Mouse (Mus musculus): ENCODE measurements around the gene Saysd1. TPM values are rescaled to one million over a fixed set of nuclear protein-coding genes. Genes with fewer than 3 reads are reported as not detected.

Saysd1 gene
- polyA plus RNA-seq, 1 experiment from 2014 or later = 18.4 TPM

GRCm38 (mm10) chr14:20047814-20048480 lies 90.4 kb downstream of the Saysd1 start:
- H3K4me3 ChIP-seq (ENCODE audit: low read depth, low read length) = no peak overlapping the region
- 36% methylated on average over 3 of the region's 3 CpGs for WGBS
- H3K4me2 ChIP-seq (ENCODE audit: low read length) = no peak overlapping the region
- ATAC-seq (peak; percentile 97), DNase-seq (ENCODE audit: low spot score) (peak; percentile 87)
- H3K9ac ChIP-seq (ENCODE audit: low read length) = no peak overlapping the region; the same call in 1 of the 2 replicates
- no peaks in the 10 kb centered on the region for H3K36me3 ChIP-seq (ENCODE audit: control insufficient read depth, insufficient read depth, low read length)
- no peaks in the 10 kb centered on the region for H3K27me3 ChIP-seq (replicated peaks; ENCODE audit: control insufficient read depth, insufficient read depth, low read length)
- peaks cover 11% of the 10 kb centered on the region for H3K4me1 ChIP-seq (ENCODE audit: control insufficient read depth, insufficient read depth, low read length)
- H3K9me3 ChIP-seq (replicated peaks; ENCODE audit: control insufficient read depth, low read length) = no peaks in the 10 kb centered on the region
- H3K27ac ChIP-seq (ENCODE audit: low read depth, low read length) = peak overlapping the region; percentile 72; the same call in 1 of the 2 replicates

- peaks cover 11% of the 10 kb centered on the region for H3K4me1 ChIP-seq (ENCODE audit: control insufficient read depth, insufficient read depth, low read length)
- no peak overlapping the region for H3K4me2 ChIP-seq (ENCODE audit: low read length)
- no peak for DNase-seq (ENCODE audit: low spot score)
- H3K27ac ChIP-seq (ENCODE audit: low read depth, low read length) = peak overlapping the region; percentile 55; the same call in 1 of the 2 replicates
- ATAC-seq = no peak
- no peaks in the 10 kb centered on the region for H3K36me3 ChIP-seq (ENCODE audit: control insufficient read depth, insufficient read depth, low read length)
- no peak overlapping the region for H3K9ac ChIP-seq (ENCODE audit: low read length)
- no peaks in the 10 kb centered on the region for H3K9me3 ChIP-seq (replicated peaks; ENCODE audit: control insufficient read depth, low read length)
- WGBS = 37% methylated on average over 2 of the region's 2 CpGs
- H3K4me3 ChIP-seq (ENCODE audit: low read depth, low read length) = no peak overlapping the region
- H3K27me3 ChIP-seq (replicated peaks; ENCODE audit: control insufficient read depth, insufficient read depth, low read length) = no peaks in the 10 kb centered on the region
These were observed 91.0 kb downstream of the Saysd1 start for GRCm38 (mm10) chr14:20047291-20047690.

- DNase-seq (ENCODE audit: low spot score) = no peak
- no peak overlapping the region for H3K4me3 ChIP-seq (ENCODE audit: low read depth, low read length)
- no peak overlapping the region for H3K4me2 ChIP-seq (ENCODE audit: low read length)
- no peak overlapping the region for H3K27ac ChIP-seq (ENCODE audit: low read depth, low read length)
- 91% methylated on average over 1 of the region's 1 CpGs for WGBS
- no peak for ATAC-seq
- peaks cover 11% of the 10 kb centered on the region for H3K4me1 ChIP-seq (ENCODE audit: control insufficient read depth, insufficient read depth, low read length)
- H3K36me3 ChIP-seq (ENCODE audit: control insufficient read depth, insufficient read depth, low read length) = no peaks in the 10 kb centered on the region
- no peaks in the 10 kb centered on the region for H3K9me3 ChIP-seq (replicated peaks; ENCODE audit: control insufficient read depth, low read length)
- no peaks in the 10 kb centered on the region for H3K27me3 ChIP-seq (replicated peaks; ENCODE audit: control insufficient read depth, insufficient read depth, low read length)
- H3K9ac ChIP-seq (ENCODE audit: low read length) = no peak overlapping the region
These were observed 94.3 kb downstream of the Saysd1 start for GRCm38 (mm10) chr14:20044036-20044435.

GRCm38 (mm10) chr14:20041836-20042235 lies 96.5 kb downstream of the Saysd1 start:
- no peak overlapping the region for H3K9ac ChIP-seq (ENCODE audit: low read length)
- no peak for ATAC-seq
- no peaks in the 10 kb centered on the region for H3K27me3 ChIP-seq (replicated peaks; ENCODE audit: control insufficient read depth, insufficient read depth, low read length)
- H3K9me3 ChIP-seq (replicated peaks; ENCODE audit: control insufficient read depth, low read length) = no peaks in the 10 kb centered on the region
- no peaks in the 10 kb centered on the region for H3K4me1 ChIP-seq (ENCODE audit: control insufficient read depth, insufficient read depth, low read length)
- DNase-seq (ENCODE audit: low spot score) = no peak
- no peak overlapping the region for H3K4me3 ChIP-seq (ENCODE audit: low read depth, low read length)
- 85% methylated on average over 2 of the region's 2 CpGs for WGBS
- H3K36me3 ChIP-seq (ENCODE audit: control insufficient read depth, insufficient read depth, low read length) = no peaks in the 10 kb centered on the region
- H3K27ac ChIP-seq (ENCODE audit: low read depth, low read length) = no peak overlapping the region
- H3K4me2 ChIP-seq (ENCODE audit: low read length) = no peak overlapping the region

- WGBS = 92% methylated on average over 4 of the region's 4 CpGs
- ATAC-seq (no peak), DNase-seq (ENCODE audit: low spot score) (no peak)
- Histone ChIP-seq H3K27ac (ENCODE audit: low read depth, low read length) (no peak overlapping the region), H3K9ac (ENCODE audit: low read length) (no peak overlapping the region), H3K9me3 (replicated peaks; ENCODE audit: control insufficient read depth, low read length) (no peaks in the 10 kb centered on the region), H3K4me2 (ENCODE audit: low read length) (no peak overlapping the region), H3K27me3 (replicated peaks; ENCODE audit: control insufficient read depth, insufficient read depth, low read length) (no peaks in the 10 kb centered on the region), H3K4me1 (ENCODE audit: control insufficient read depth, insufficient read depth, low read length) (no peaks in the 10 kb centered on the region), H3K36me3 (ENCODE audit: control insufficient read depth, insufficient read depth, low read length) (no peaks in the 10 kb centered on the region), H3K4me3 (ENCODE audit: low read depth, low read length) (no peak overlapping the region)
These were observed 97.4 kb downstream of the Saysd1 start for GRCm38 (mm10) chr14:20040976-20041375.

- DNase-seq (ENCODE audit: low spot score) (no peak), ATAC-seq (no peak)
- Histone ChIP-seq H3K4me3 (ENCODE audit: low read depth, low read length) (no peak overlapping the region), H3K4me1 (ENCODE audit: control insufficient read depth, insufficient read depth, low read length) (no peaks in the 10 kb centered on the region), H3K9me3 (replicated peaks; ENCODE audit: control insufficient read depth, low read length) (no peaks in the 10 kb centered on the region), H3K36me3 (ENCODE audit: control insufficient read depth, insufficient read depth, low read length) (no peaks in the 10 kb centered on the region), H3K27ac (ENCODE audit: low read depth, low read length) (no peak overlapping the region), H3K4me2 (ENCODE audit: low read length) (no peak overlapping the region), H3K9ac (ENCODE audit: low read length) (no peak overlapping the region), H3K27me3 (replicated peaks; ENCODE audit: control insufficient read depth, insufficient read depth, low read length) (no peaks in the 10 kb centered on the region)
- 95% methylated on average over 2 of the region's 2 CpGs for WGBS
These were observed 98.5 kb downstream of the Saysd1 start for GRCm38 (mm10) chr14:20039795-20040194.

GRCm38 (mm10) chr14:20032738-20033116 lies 105.6 kb downstream of the Saysd1 start:
- Histone ChIP-seq H3K9ac (ENCODE audit: low read length) (no peak overlapping the region), H3K4me3 (ENCODE audit: low read depth, low read length) (no peak overlapping the region), H3K27ac (ENCODE audit: low read depth, low read length) (no peak overlapping the region), H3K9me3 (replicated peaks; ENCODE audit: control insufficient read depth, low read length) (no peaks in the 10 kb centered on the region), H3K4me1 (ENCODE audit: control insufficient read depth, insufficient read depth, low read length) (no peaks in the 10 kb centered on the region), H3K36me3 (ENCODE audit: control insufficient read depth, insufficient read depth, low read length) (no peaks in the 10 kb centered on the region), H3K4me2 (ENCODE audit: low read length) (no peak overlapping the region), H3K27me3 (replicated peaks; ENCODE audit: control insufficient read depth, insufficient read depth, low read length) (no peaks in the 10 kb centered on the region)
- ATAC-seq = no peak
- DNase-seq (ENCODE audit: low spot score) = no peak
- 62% methylated on average over 1 of the region's 3 CpGs for WGBS

GRCm38 (mm10) chr14:20032016-20032737 lies 106.2 kb downstream of the Saysd1 start:
- H3K27me3 ChIP-seq (replicated peaks; ENCODE audit: control insufficient read depth, insufficient read depth, low read length) = no peaks in the 10 kb centered on the region
- no peak overlapping the region for H3K27ac ChIP-seq (ENCODE audit: low read depth, low read length)
- DNase-seq (ENCODE audit: low spot score) = no peak
- no peaks in the 10 kb centered on the region for H3K4me1 ChIP-seq (ENCODE audit: control insufficient read depth, insufficient read depth, low read length)
- no peak for ATAC-seq
- 80% methylated on average over 19 of the region's 19 CpGs for WGBS
- H3K4me2 ChIP-seq (ENCODE audit: low read length) = no peak overlapping the region
- H3K9me3 ChIP-seq (replicated peaks; ENCODE audit: control insufficient read depth, low read length) = no peaks in the 10 kb centered on the region
- no peak overlapping the region for H3K4me3 ChIP-seq (ENCODE audit: low read depth, low read length)
- no peak overlapping the region for H3K9ac ChIP-seq (ENCODE audit: low read length)
- no peaks in the 10 kb centered on the region for H3K36me3 ChIP-seq (ENCODE audit: control insufficient read depth, insufficient read depth, low read length)

- H3K4me1 ChIP-seq (ENCODE audit: control insufficient read depth, insufficient read depth, low read length) = no peaks in the 10 kb centered on the region
- WGBS = 16% methylated on average over 3 of the region's 3 CpGs
- ATAC-seq (no peak), DNase-seq (ENCODE audit: low spot score) (no peak)
- H3K9ac ChIP-seq (ENCODE audit: low read length) = no peak overlapping the region
- H3K4me2 ChIP-seq (ENCODE audit: low read length) = no peak overlapping the region
- H3K27ac ChIP-seq (ENCODE audit: low read depth, low read length) = no peak overlapping the region
- H3K36me3 ChIP-seq (ENCODE audit: control insufficient read depth, insufficient read depth, low read length) = no peaks in the 10 kb centered on the region
- H3K9me3 ChIP-seq (replicated peaks; ENCODE audit: control insufficient read depth, low read length) = no peaks in the 10 kb centered on the region
- H3K4me3 ChIP-seq (ENCODE audit: low read depth, low read length) = no peak overlapping the region
- no peaks in the 10 kb centered on the region for H3K27me3 ChIP-seq (replicated peaks; ENCODE audit: control insufficient read depth, insufficient read depth, low read length)
These were observed 108.7 kb downstream of the Saysd1 start for GRCm38 (mm10) chr14:20029606-20030005.

All from forebrain, embryonic 14.5 days (tissue).